Mouse (Mus musculus): ENCODE data around the gene Ptges2. TPM values are rescaled to one million over a fixed set of nuclear protein-coding genes. Genes with fewer than 3 reads are reported as not detected.
A peak's percentile ranks its signal among the peaks of the same experiment; 100 is the strongest.

Ptges2 gene
- polyA plus RNA-seq, 1 experiment, result 7.6 TPM

GRCm38 (mm10) chr2:32389157-32389556, 6.5 kb upstream of the Ptges2 start:
- Histone ChIP-seq H3K36me3 (ENCODE audit: control insufficient read depth, insufficient read depth, low read length) (no peaks in the 10 kb centered on the region), H3K4me3 (ENCODE audit: control insufficient read depth, low read depth, low read length) (no peak overlapping the region), H3K4me1 (ENCODE audit: control insufficient read depth, insufficient read depth, low read length) (no peaks in the 10 kb centered on the region), H3K27me3 (ENCODE audit: control insufficient read depth, insufficient read depth, low read length) (no peaks in the 10 kb centered on the region), H3K27ac (ENCODE audit: control insufficient read depth, insufficient read depth, low read depth, low read length) (0 out of 2 replicates have a peak overlapping the region, but pooled peaks have one; percentile 63)
- TF ChIP-seq CTCF (IDR thresholded peaks at IDR 0.05; ENCODE audit: control insufficient read depth, insufficient read depth, insufficient replicate concordance, low read depth, low read length) (no peak), POLR2A (IDR thresholded peaks at IDR 0.05; ENCODE audit: control insufficient read depth, low read depth, low read length) (no peak)

- TF ChIP-seq CTCF (IDR thresholded peaks at IDR 0.05; ENCODE audit: control insufficient read depth, insufficient read depth, insufficient replicate concordance, low read depth, low read length), result no peak
- no peak for TF ChIP-seq POLR2A (IDR thresholded peaks at IDR 0.05; ENCODE audit: control insufficient read depth, low read depth, low read length)
- Histone ChIP-seq H3K4me3 (ENCODE audit: control insufficient read depth, low read depth, low read length) (no peak overlapping the region), H3K27me3 (ENCODE audit: control insufficient read depth, insufficient read depth, low read length) (no peaks in the 10 kb centered on the region), H3K4me1 (ENCODE audit: control insufficient read depth, insufficient read depth, low read length) (peaks cover 10% of the 10 kb centered on the region), H3K36me3 (ENCODE audit: control insufficient read depth, insufficient read depth, low read length) (no peaks in the 10 kb centered on the region), H3K27ac (ENCODE audit: control insufficient read depth, insufficient read depth, low read depth, low read length) (no peak overlapping the region)
Measured at GRCm38 (mm10) chr2:32390871-32391270, 4.8 kb upstream of the Ptges2 start.

DNA sequence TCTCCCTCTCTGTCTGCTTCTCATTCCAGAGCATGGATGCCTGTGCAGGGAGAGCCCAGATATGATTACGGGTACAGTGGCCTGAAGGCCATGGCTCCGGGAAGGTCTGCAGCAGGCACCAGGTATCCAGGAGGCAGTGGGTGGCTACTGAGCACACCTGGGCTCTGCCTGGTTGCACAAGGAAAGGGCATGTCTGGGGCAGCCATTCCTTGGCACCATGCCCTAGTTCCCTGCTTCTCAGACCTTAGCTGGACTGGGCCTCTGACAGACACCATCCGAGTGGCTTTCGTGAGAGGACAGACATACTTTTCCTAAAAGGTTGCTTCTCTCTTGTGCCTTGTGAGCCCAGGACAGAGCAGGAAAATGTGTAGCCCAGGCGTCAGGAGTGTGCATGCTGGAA, 3.6 kb upstream of the Ptges2 start:
- Histone ChIP-seq H3K4me3 (ENCODE audit: control insufficient read depth, low read depth, low read length) (no peak overlapping the region), H3K4me1 (ENCODE audit: control insufficient read depth, insufficient read depth, low read length) (peaks cover 21% of the 10 kb centered on the region), H3K27ac (ENCODE audit: control insufficient read depth, insufficient read depth, low read depth, low read length) (no peak overlapping the region), H3K36me3 (ENCODE audit: control insufficient read depth, insufficient read depth, low read length) (no peaks in the 10 kb centered on the region), H3K27me3 (ENCODE audit: control insufficient read depth, insufficient read depth, low read length) (no peaks in the 10 kb centered on the region)
- TF ChIP-seq POLR2A (IDR thresholded peaks at IDR 0.05; ENCODE audit: control insufficient read depth, low read depth, low read length), result no peak
- no peak for TF ChIP-seq CTCF (IDR thresholded peaks at IDR 0.05; ENCODE audit: control insufficient read depth, insufficient read depth, insufficient replicate concordance, low read depth, low read length)

GRCm38 (mm10) chr2:32394973-32395372, 723 bp upstream of the Ptges2 start:
- H3K27ac ChIP-seq (ENCODE audit: control insufficient read depth, insufficient read depth, low read depth, low read length), result peak overlapping the region; percentile 94
- H3K4me3 ChIP-seq (ENCODE audit: control insufficient read depth, low read depth, low read length), result peak overlapping the region; percentile 91
- H3K27me3 ChIP-seq (ENCODE audit: control insufficient read depth, insufficient read depth, low read length), result no peaks in the 10 kb centered on the region
- peaks cover 26% of the 10 kb centered on the region for H3K4me1 ChIP-seq (ENCODE audit: control insufficient read depth, insufficient read depth, low read length)
- 0 out of 2 replicates have a peak, but pooled peaks have one; percentile 6 for TF ChIP-seq CTCF (IDR thresholded peaks at IDR 0.05; ENCODE audit: control insufficient read depth, insufficient read depth, insufficient replicate concordance, low read depth, low read length)
- TF ChIP-seq POLR2A (IDR thresholded peaks at IDR 0.05; ENCODE audit: control insufficient read depth, low read depth, low read length), result no peak
- H3K36me3 ChIP-seq (ENCODE audit: control insufficient read depth, insufficient read depth, low read length), result no peaks in the 10 kb centered on the region

GRCm38 (mm10) chr2:32395946-32396621, 388 bp downstream of the Ptges2 start:
- TF ChIP-seq CTCF (IDR thresholded peaks at IDR 0.05; ENCODE audit: control insufficient read depth, insufficient read depth, insufficient replicate concordance, low read depth, low read length), result no peak
- TF ChIP-seq POLR2A (IDR thresholded peaks at IDR 0.05; ENCODE audit: control insufficient read depth, low read depth, low read length), result peak; percentile 26
- H3K27ac ChIP-seq (ENCODE audit: control insufficient read depth, insufficient read depth, low read depth, low read length), result peak overlapping the region; percentile 94
- H3K4me1 ChIP-seq (ENCODE audit: control insufficient read depth, insufficient read depth, low read length), result peaks cover 26% of the 10 kb centered on the region
- no peaks in the 10 kb centered on the region for H3K36me3 ChIP-seq (ENCODE audit: control insufficient read depth, insufficient read depth, low read length)
- no peaks in the 10 kb centered on the region for H3K27me3 ChIP-seq (ENCODE audit: control insufficient read depth, insufficient read depth, low read length)
- peak overlapping the region; percentile 91 for H3K4me3 ChIP-seq (ENCODE audit: control insufficient read depth, low read depth, low read length)

DNA sequence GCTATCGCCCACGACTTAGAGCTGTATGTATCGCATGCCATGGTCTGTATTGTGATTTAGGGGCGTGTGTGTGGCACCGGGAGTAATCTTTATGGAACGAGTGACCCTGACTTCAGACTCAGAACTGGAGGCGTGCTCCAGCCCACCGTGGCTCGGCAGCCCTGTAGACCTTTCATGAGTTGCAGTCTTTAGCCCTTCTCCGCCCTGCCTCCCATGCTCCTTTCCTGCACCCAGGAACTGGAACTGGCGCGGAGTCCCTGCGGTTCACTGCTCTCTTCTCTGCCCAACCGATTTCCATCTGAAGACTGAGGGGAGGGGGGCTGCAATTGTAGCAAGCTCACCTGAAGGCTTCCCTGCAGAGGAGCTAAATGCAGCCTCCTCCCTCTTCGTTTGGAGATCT, 999 bp downstream of the Ptges2 start:
- Histone ChIP-seq H3K4me1 (ENCODE audit: control insufficient read depth, insufficient read depth, low read length) (peaks cover 26% of the 10 kb centered on the region), H3K27me3 (ENCODE audit: control insufficient read depth, insufficient read depth, low read length) (no peaks in the 10 kb centered on the region), H3K36me3 (ENCODE audit: control insufficient read depth, insufficient read depth, low read length) (no peaks in the 10 kb centered on the region), H3K27ac (ENCODE audit: control insufficient read depth, insufficient read depth, low read depth, low read length) (peak overlapping the region; percentile 94), H3K4me3 (ENCODE audit: control insufficient read depth, low read depth, low read length) (peak overlapping the region; percentile 91)
- TF ChIP-seq CTCF (IDR thresholded peaks at IDR 0.05; ENCODE audit: control insufficient read depth, insufficient read depth, insufficient replicate concordance, low read depth, low read length) (no peak), POLR2A (IDR thresholded peaks at IDR 0.05; ENCODE audit: control insufficient read depth, low read depth, low read length) (no peak)

GRCm38 (mm10) chr2:32404663-32405062, 9.0 kb downstream of the Ptges2 start:
- no peaks in the 10 kb centered on the region for H3K27me3 ChIP-seq (ENCODE audit: control insufficient read depth, insufficient read depth, low read length)
- H3K4me1 ChIP-seq (ENCODE audit: control insufficient read depth, insufficient read depth, low read length), result no peaks in the 10 kb centered on the region
- peak; percentile 94; the same call in 1 of the 2 replicates for TF ChIP-seq CTCF (IDR thresholded peaks at IDR 0.05; ENCODE audit: control insufficient read depth, insufficient read depth, insufficient replicate concordance, low read depth, low read length)
- no peak for TF ChIP-seq POLR2A (IDR thresholded peaks at IDR 0.05; ENCODE audit: control insufficient read depth, low read depth, low read length)

More at GRCm38 (mm10) chr2:32404663-32405062, 9.0 kb downstream of the Ptges2 start:
- H3K27ac ChIP-seq (ENCODE audit: control insufficient read depth, insufficient read depth, low read depth, low read length), result no peak overlapping the region
- H3K4me3 ChIP-seq (ENCODE audit: control insufficient read depth, low read depth, low read length), result peak overlapping the region; percentile 53
- no peaks in the 10 kb centered on the region; the same call in 1 of the 2 replicates for H3K36me3 ChIP-seq (ENCODE audit: control insufficient read depth, insufficient read depth, low read length)

Measured in testis, adult 2 months (tissue).